ENCODE assay signal across 12 mouse cellular contexts in genomic region chr17:31038381-31038780, GRCm38 (mm10). TPM values are rescaled to one million over a fixed set of nuclear protein-coding genes. Genes with fewer than 3 reads are reported as not detected.
DNase-seq lines count a peak whose midpoint lies in the region; ATAC-seq and TF ChIP-seq lines count a peak whose summit lies in the region.
"Had no signal": no experiment of that assay in that cellular context is flagged by ENCODE, and none has a peak within 500 bp of the region (broad histone marks: within the 10 kb centered on the region; RNA-seq: fewer than 3 reads in every experiment).

No protein-coding gene starts in this region.

- intact Hi-C loops in heart, postnatal 14 days (cut with DNase I) = no loop called here

- H3K27me3 ChIP-seq in heart, embryonic 12.5 days (replicated peaks) = no peaks in the 10 kb centered on the region
- no peaks in the 10 kb centered on the region for H3K27me3 ChIP-seq in intestine, postnatal 0 days (replicated peaks; ENCODE audit: control insufficient read depth, insufficient read depth, low read length)
- H3K27me3 ChIP-seq: forebrain, embryonic 13.5 days had no signal

- no peak overlapping the region for H3K4me3 ChIP-seq in heart, embryonic 12.5 days
- H3K4me3 ChIP-seq in intestine, postnatal 0 days (ENCODE audit: low read depth, low read length) = no peak overlapping the region
- H3K4me3 ChIP-seq: forebrain, embryonic 13.5 days; hindbrain, embryonic 10.5 days; megakaryocyte, embryonic 14.5 days had no signal

- peak; percentile 98 for DNase-seq in heart, adult 11 months
- peak; percentile 40 to 45 for DNase-seq in spleen, postnatal 36 days (ENCODE audit: low spot score in 2 of 2)
- no peak for DNase-seq in spleen, adult 12 weeks (ENCODE audit: low spot score)
- peak; percentile 31 to 44 for DNase-seq in heart, postnatal 14 days
- DNase-seq in testis, postnatal 10 days (ENCODE audit: low spot score) = no peak

- ATAC-seq in heart, embryonic 12.5 days (ENCODE audit: insufficient number of reproducible peaks, low FRiP score) = no peak
- ATAC-seq in megakaryocyte progenitor cell, adult 5-6 weeks (replicated peaks; ENCODE audit: poor library complexity) = peak; percentile 34
- no peak for ATAC-seq in intestine, postnatal 0 days
- ATAC-seq: CD4-positive, CD25-positive, alpha-beta regulatory T cell, adult 4 months; forebrain, embryonic 13.5 days had no signal

- H3K4me2 ChIP-seq in heart, embryonic 12.5 days = no peak overlapping the region
- H3K4me2 ChIP-seq in intestine, postnatal 0 days (replicated peaks; ENCODE audit: low read depth) = no peak overlapping the region
- H3K4me2 ChIP-seq: forebrain, embryonic 13.5 days had no signal

- H3K4me1 ChIP-seq in heart, embryonic 12.5 days (replicated peaks) = peaks cover 27% of the 10 kb centered on the region
- no peaks in the 10 kb centered on the region for H3K4me1 ChIP-seq in intestine, postnatal 0 days (replicated peaks; ENCODE audit: control insufficient read depth, insufficient read depth, low read length)

- WGBS in heart, embryonic 12.5 days = 76% methylated on average over 4 of the region's 4 CpGs
- 64% methylated on average over 4 of the region's 4 CpGs for WGBS in intestine, postnatal 0 days

- no peak overlapping the region for H3K27ac ChIP-seq in heart, embryonic 12.5 days (ENCODE audit: poor library complexity, severe bottlenecking)
- H3K27ac ChIP-seq in intestine, postnatal 0 days (ENCODE audit: low read depth, low read length) = no peak overlapping the region
- H3K27ac ChIP-seq: forebrain, embryonic 13.5 days; hindbrain, embryonic 10.5 days had no signal

- TF ChIP-seq CTCF in intestine, postnatal 0 days (IDR thresholded peaks at IDR 0.05; ENCODE audit: low read depth) = no peak

- no peaks in the 10 kb centered on the region for H3K36me3 ChIP-seq in heart, embryonic 12.5 days
- no peaks in the 10 kb centered on the region for H3K36me3 ChIP-seq in intestine, postnatal 0 days (ENCODE audit: control insufficient read depth, insufficient read depth)
- H3K36me3 ChIP-seq: hindbrain, embryonic 10.5 days had no signal

- no peak overlapping the region for H3K9ac ChIP-seq in heart, embryonic 12.5 days
- no peak overlapping the region for H3K9ac ChIP-seq in intestine, postnatal 0 days (ENCODE audit: low read depth, low read length)
- H3K9ac ChIP-seq: forebrain, embryonic 13.5 days had no signal

- H3K9me3 ChIP-seq in heart, embryonic 12.5 days (replicated peaks) = no peaks in the 10 kb centered on the region
- no peaks in the 10 kb centered on the region for H3K9me3 ChIP-seq in intestine, postnatal 0 days (ENCODE audit: control insufficient read depth)
- H3K9me3 ChIP-seq: forebrain, embryonic 13.5 days; hindbrain, embryonic 10.5 days; megakaryocyte, embryonic 14.5 days had no signal

RNA-seq across cellular contexts. Expression of gene Abcg1, which starts 19.1 kb away (rescaled TPM):
- 5.5 and 6.6 TPM in 2 replicates for polyA plus RNA-seq in heart, embryonic 12.5 days (2016; fragmentation: Nextera tagmentation; extraction: Ambion mirVana)
- total RNA-seq in heart, postnatal 14 days (2021) = 10 to 100 TPM; 11.0 to 13.5 TPM
- 6.2 and 8.3 TPM in 2 replicates for total RNA-seq in megakaryocyte progenitor cell, adult 5-6 weeks (2015)
- 10.6 and 11.3 TPM in 2 replicates for total RNA-seq in megakaryocyte progenitor cell, adult 5-6 weeks (2017)
- polyA plus RNA-seq in intestine, postnatal 0 days (2015; fragmentation: Nextera tagmentation; extraction: Ambion mirVana) = 3.3 and 3.4 TPM in 2 replicates

Comparison
In these comparisons a context has a peak if more than half of its experiments do, and no peak if none do; other contexts are left out.
1. DNase-seq: peak in heart, adult 11 months (single experiment), spleen, postnatal 36 days (2 of 2) and heart, postnatal 14 days (2 of 2); none in spleen, adult 12 weeks (single experiment) and testis, postnatal 10 days (single experiment).